Mouse (Mus musculus) erythroblast, embryonic 14.5 days (primary cell): ENCODE results near the gene Mrps10. TPM values are rescaled to one million over a fixed set of nuclear protein-coding genes. Genes with fewer than 3 reads are reported as not detected.
A peak's percentile ranks its signal among the peaks of the same experiment; 100 is the strongest.
"Not testable (repeated sequence)": the region's sequence is repeated elsewhere in the genome, so short reads cannot be mapped to it uniquely, and the experiment has no call there.

Source experiments
- H3K27me3 ChIP-seq: 2 replicates; pipeline ENCODE4 v1.6.1; 2012; ENCODE audit warnings: inconsistent platforms; ENCODE audit not compliant: control insufficient read depth
- H3K36me3 ChIP-seq: 2 replicates; pipeline ENCODE4 v1.6.1; 2012; ENCODE audit warnings: mild to moderate bottlenecking, inconsistent platforms; ENCODE audit not compliant: control insufficient read depth
- H3K4me1 ChIP-seq: 2 replicates; pipeline ENCODE4 v1.6.1; 2012; ENCODE audit warnings: inconsistent platforms; ENCODE audit not compliant: control insufficient read depth
- H3K4me3 ChIP-seq: replicated peaks from 2 replicates; pipeline ENCODE3; 2012; ENCODE audit warnings: moderate library complexity, mild to moderate bottlenecking, inconsistent platforms
- H3K9me3 ChIP-seq: 2 replicates; pipeline ENCODE4 v1.6.1; 2012; ENCODE audit warnings: low read length, inconsistent platforms, mixed read lengths; ENCODE audit not compliant: control insufficient read depth
- GATA1 ChIP-seq: IDR thresholded peaks from 2 replicates; pipeline ENCODE4 v1.6.1; 2012; ENCODE audit warnings: low read length, inconsistent platforms, mixed read lengths
- TAL1 ChIP-seq: IDR thresholded peaks from 3 replicates; pipeline ENCODE4 v1.6.1; 2012; ENCODE audit warnings: low read length, inconsistent platforms, mixed read lengths
- polyA plus RNA-seq: library from polyadenylated mRNA; stranded (reverse); fragments of >175 nt; gene quantifications from 2 replicates; pipeline ENCODE4 v1.2.3, GENCODE M21; 2012

Gene Mrps10
- polyA plus RNA-seq, 1 experiment, result 0.52 TPM

- no peaks in the 10 kb centered on the region for H3K36me3 ChIP-seq
- peaks cover 3% of the 10 kb centered on the region; the same call in 1 of the 2 replicates for H3K4me1 ChIP-seq
- H3K9me3 ChIP-seq, result no peaks in the 10 kb centered on the region
- TF ChIP-seq TAL1, result no peak
- no peak for TF ChIP-seq GATA1
- no peaks in the 10 kb centered on the region for H3K27me3 ChIP-seq
- H3K4me3 ChIP-seq, result no peak overlapping the region
Measured at GRCm38 (mm10) chr17:47332001-47332611, 36.6 kb upstream of the Mrps10 start.

GRCm38 (mm10) chr17:47332664-47333063 lies 36.0 kb upstream of the Mrps10 start:
- not testable (repeated sequence) for H3K4me1 ChIP-seq, H3K36me3 ChIP-seq, H3K9me3 ChIP-seq, H3K4me3 ChIP-seq, H3K27me3 ChIP-seq

DNA sequence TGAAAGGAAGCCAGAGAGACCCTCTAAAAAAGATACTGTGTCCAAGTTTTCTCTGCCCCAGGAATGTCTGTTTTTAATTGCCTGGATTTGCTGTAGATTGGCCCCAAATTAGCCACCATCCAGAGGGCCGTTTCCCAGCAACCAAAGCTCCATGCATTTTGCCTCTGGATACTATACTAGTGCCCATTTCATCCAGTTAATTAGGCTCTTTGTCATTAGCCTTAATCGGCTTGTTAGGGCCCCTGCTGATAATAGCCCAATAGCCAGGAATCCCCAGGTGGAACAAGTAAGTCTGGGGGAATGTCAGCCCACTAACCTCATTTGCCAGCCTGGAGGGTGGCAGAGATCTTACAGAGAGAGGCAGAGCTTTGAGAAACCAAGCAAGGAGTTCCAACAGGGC lies 35.3 kb upstream of the Mrps10 start:
- TF ChIP-seq TAL1, result no peak
- no peak for TF ChIP-seq GATA1
- H3K9me3 ChIP-seq, result no peaks in the 10 kb centered on the region
- no peaks in the 10 kb centered on the region for H3K27me3 ChIP-seq
- no peak overlapping the region for H3K4me3 ChIP-seq
- no peaks in the 10 kb centered on the region for H3K36me3 ChIP-seq
- H3K4me1 ChIP-seq, result peaks cover 3% of the 10 kb centered on the region; the same call in 1 of the 2 replicates

- Histone ChIP-seq H3K4me3 (no peak overlapping the region), H3K9me3 (peaks cover 2% of the 10 kb centered on the region; the same call in 1 of the 2 replicates), H3K27me3 (no peaks in the 10 kb centered on the region), H3K36me3 (no peaks in the 10 kb centered on the region), H3K4me1 (no peaks in the 10 kb centered on the region)
- TF ChIP-seq TAL1 (no peak), GATA1 (no peak)
Measured at GRCm38 (mm10) chr17:47343121-47343520, 25.6 kb upstream of the Mrps10 start.

DNA sequence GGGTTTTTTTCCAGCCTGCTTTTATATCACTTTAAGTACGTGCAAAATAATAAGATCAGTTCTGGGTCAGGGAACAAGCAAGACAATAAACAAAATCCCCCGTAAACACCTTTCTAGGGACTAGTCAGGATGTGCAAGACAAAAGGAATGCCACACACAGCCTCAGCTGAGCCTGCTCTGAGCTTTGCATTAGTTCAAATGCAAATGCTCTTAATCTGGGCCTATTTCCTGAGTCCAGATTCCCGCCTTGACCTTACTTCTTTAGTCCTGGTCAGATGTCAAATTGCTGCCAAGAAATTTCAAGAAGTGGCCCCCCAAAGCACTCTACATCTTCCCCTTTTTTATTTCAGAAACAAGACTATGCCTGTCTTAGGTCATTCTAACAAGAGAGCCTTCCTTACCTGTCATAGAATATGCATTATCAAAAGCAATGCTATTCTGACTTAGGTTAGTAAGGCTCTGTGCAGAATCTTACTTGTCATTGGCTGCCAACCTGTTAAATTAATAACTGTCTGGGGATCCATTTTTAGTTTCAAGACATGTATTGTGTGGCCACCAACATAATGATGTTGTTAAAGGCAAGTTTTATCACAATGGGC lies 18.9 kb upstream of the Mrps10 start:
- Histone ChIP-seq H3K4me3 (no peak overlapping the region), H3K27me3 (no peaks in the 10 kb centered on the region), H3K36me3 (no peaks in the 10 kb centered on the region), H3K9me3 (peaks cover 22% of the 10 kb centered on the region), H3K4me1 (no peaks in the 10 kb centered on the region)
- no peak for TF ChIP-seq TAL1
- no peak for TF ChIP-seq GATA1

- no peak overlapping the region for H3K4me3 ChIP-seq
- H3K36me3 ChIP-seq, result no peaks in the 10 kb centered on the region
- no peaks in the 10 kb centered on the region for H3K9me3 ChIP-seq
- H3K27me3 ChIP-seq, result no peaks in the 10 kb centered on the region
- TF ChIP-seq TAL1 (no peak), GATA1 (no peak)
- H3K4me1 ChIP-seq, result no peaks in the 10 kb centered on the region
Measured at GRCm38 (mm10) chr17:47359964-47360363, 8.7 kb upstream of the Mrps10 start.

- TF ChIP-seq TAL1 (no peak), GATA1 (no peak)
- no peaks in the 10 kb centered on the region for H3K9me3 ChIP-seq
- H3K27me3 ChIP-seq, result no peaks in the 10 kb centered on the region
- no peak overlapping the region for H3K4me3 ChIP-seq
- no peaks in the 10 kb centered on the region for H3K4me1 ChIP-seq
- no peaks in the 10 kb centered on the region for H3K36me3 ChIP-seq
Measured at GRCm38 (mm10) chr17:47361343-47361742, 7.3 kb upstream of the Mrps10 start.

- Histone ChIP-seq H3K36me3 (peaks cover 18% of the 10 kb centered on the region), H3K4me1 (peaks cover 22% of the 10 kb centered on the region), H3K27me3 (peaks cover 3% of the 10 kb centered on the region), H3K4me3 (peak overlapping the region; percentile 91), H3K9me3 (no peaks in the 10 kb centered on the region)
- TF ChIP-seq GATA1, result no peak
- no peak for TF ChIP-seq TAL1
Measured at GRCm38 (mm10) chr17:47369087-47369443, 378 bp downstream of the Mrps10 start.

GRCm38 (mm10) chr17:47371451-47371850 lies 2.8 kb downstream of the Mrps10 start:
- Histone ChIP-seq H3K4me1 (peaks cover 22% of the 10 kb centered on the region), H3K9me3 (no peaks in the 10 kb centered on the region), H3K36me3 (peaks cover 41% of the 10 kb centered on the region), H3K27me3 (peaks cover 3% of the 10 kb centered on the region), H3K4me3 (no peak overlapping the region)
- TF ChIP-seq GATA1, result no peak
- TF ChIP-seq TAL1, result no peak

- no peak overlapping the region for H3K4me3 ChIP-seq
- H3K36me3 ChIP-seq, result peaks cover 64% of the 10 kb centered on the region
- no peaks in the 10 kb centered on the region for H3K27me3 ChIP-seq
- TF ChIP-seq GATA1 (no peak), TAL1 (no peak)
- peaks cover 16% of the 10 kb centered on the region for H3K4me1 ChIP-seq
- H3K9me3 ChIP-seq, result no peaks in the 10 kb centered on the region
Measured at GRCm38 (mm10) chr17:47373991-47374390, 5.3 kb downstream of the Mrps10 start.
